Mouse (Mus musculus) spleen, adult 18-20 months (tissue): ENCODE measurements around the gene Naalad2.
A peak's percentile ranks its signal among the peaks of the same experiment; 100 is the strongest.
"Not testable (repeated sequence)": the region's sequence is repeated elsewhere in the genome, so short reads cannot be mapped to it uniquely, and the experiment has no call there.

Experiments used
- DNase-seq, 2 experiments: peaks; one replicate each; pipeline ENCODE4 v3.0.0; 2022; ENCODE audit warnings: mixed read lengths in 2 of 2

The Naalad2 gene

GRCm38 (mm10) chr9:18402895-18403294 lies at the start of gene Naalad2:
TSS of gene Naalad2 (minus strand) at chr9:18402995.
- DNase-seq, result not testable (repeated sequence)

- DNase-seq, result no peak
Observed at GRCm38 (mm10) chr9:18431687-18432086, 28.9 kb upstream of the Naalad2 start.

- DNase-seq, result no peak
Observed at GRCm38 (mm10) chr9:18430354-18430753, 27.6 kb upstream of the Naalad2 start, which contains the start of gene Mbd3l2. TSS of gene Mbd3l2 (plus strand) at chr9:18430654.

- not testable (repeated sequence) for DNase-seq
Observed at GRCm38 (mm10) chr9:18412371-18412770, 9.6 kb upstream of the Naalad2 start.

GRCm38 (mm10) chr9:18404118-18404517 lies 1.3 kb upstream of the Naalad2 start, which contains the start of gene Ubtfl1:
TSS of gene Ubtfl1 (plus strand) at chr9:18404418.
- DNase-seq, result no peak

- no peak for DNase-seq
Observed at GRCm38 (mm10) chr9:18399629-18400028, 3.2 kb downstream of the Naalad2 start.

GRCm38 (mm10) chr9:18385782-18386181 lies 17.0 kb downstream of the Naalad2 start:
- no peak for DNase-seq

GRCm38 (mm10) chr9:18373026-18373425 lies 29.8 kb downstream of the Naalad2 start:
- DNase-seq, result not testable (repeated sequence)

GRCm38 (mm10) chr9:18319990-18320389 lies 82.8 kb downstream of the Naalad2 start:
- no peak for DNase-seq

GRCm38 (mm10) chr9:18298301-18298700 lies 104.5 kb downstream of the Naalad2 start:
- no peak for DNase-seq

GRCm38 (mm10) chr9:18293026-18293781 lies 109.6 kb downstream of the Naalad2 start:
- no peak for DNase-seq

- no peak for DNase-seq
Observed at GRCm38 (mm10) chr9:18292443-18292922, 110.3 kb downstream of the Naalad2 start.

- DNase-seq, result peak; percentile 88 to 89
Observed at GRCm38 (mm10) chr9:18291571-18292429, 111.0 kb downstream of the Naalad2 start, which contains the start of gene Chordc1. TSS of gene Chordc1 (plus strand) at chr9:18292125.

- not testable (repeated sequence) for DNase-seq
Observed at GRCm38 (mm10) chr9:18278693-18279092, 124.1 kb downstream of the Naalad2 start.

GRCm38 (mm10) chr9:18277497-18277896 lies 125.3 kb downstream of the Naalad2 start:
- no peak for DNase-seq

GRCm38 (mm10) chr9:18276844-18277243 lies 126.0 kb downstream of the Naalad2 start:
- DNase-seq, result no peak

GRCm38 (mm10) chr9:18275901-18276300 lies 126.9 kb downstream of the Naalad2 start:
- no peak for DNase-seq
